ENCODE assay signal across 8 mouse cellular contexts in the genomic region with DNA sequence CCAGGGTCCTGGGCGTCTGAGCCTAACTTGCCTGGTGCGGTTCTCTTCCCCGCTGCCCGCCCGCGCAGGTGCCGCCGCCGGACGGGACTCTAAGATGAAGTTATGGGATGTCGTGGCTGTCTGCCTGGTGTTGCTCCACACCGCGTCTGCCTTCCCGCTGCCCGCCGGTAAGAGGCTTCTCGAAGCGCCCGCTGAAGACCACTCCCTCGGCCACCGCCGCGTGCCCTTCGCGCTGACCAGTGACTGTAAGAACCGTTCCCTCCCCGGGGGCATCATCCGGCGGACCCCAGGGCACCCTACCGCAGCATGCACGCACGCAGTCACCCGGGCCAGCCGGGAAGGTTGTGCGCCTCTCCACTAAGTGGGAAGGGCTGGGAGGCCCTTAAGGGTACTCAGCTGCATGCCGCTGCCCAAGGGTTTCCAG. TPM values are rescaled to one million over a fixed set of nuclear protein-coding genes. Genes with fewer than 3 reads are reported as not detected.
DNase-seq lines count a peak whose midpoint lies in the region; ATAC-seq lines count a peak whose summit lies in the region.

No protein-coding gene starts in this region.

- peaks cover 95% of the 10 kb centered on the region for H3K27me3 ChIP-seq in heart, embryonic 10.5 days (ENCODE audit: insufficient read depth, poor library complexity, severe bottlenecking)
- peaks cover 89% of the 10 kb centered on the region for H3K27me3 ChIP-seq in embryonic facial prominence, embryonic 12.5 days
- H3K27me3 ChIP-seq in limb, embryonic 10.5 days (ENCODE audit: low read depth, poor library complexity, severe bottlenecking): peaks cover 99% of the 10 kb centered on the region
- H3K27me3 ChIP-seq in neural tube, embryonic 11.5 days (ENCODE audit: control insufficient read depth, insufficient read depth, low read length): peaks cover 71% of the 10 kb centered on the region

- no peak for DNase-seq in heart, embryonic 10.5 days (ENCODE audit: low spot score)
- DNase-seq in heart, adult 11 months: no peak
- DNase-seq in limb, embryonic 10.5 days (ENCODE audit: low spot score): peak; percentile 60
- peak; percentile 42 for DNase-seq in neural tube, embryonic 11.5 days (ENCODE audit: low spot score)
- no peak for DNase-seq in gastrocnemius, postnatal 36 days
- DNase-seq in urinary bladder, postnatal 36 days (ENCODE audit: low spot score in 2 of 2): no peak

- no peaks in the 10 kb centered on the region for H3K36me3 ChIP-seq in heart, embryonic 10.5 days
- no peaks in the 10 kb centered on the region for H3K36me3 ChIP-seq in embryonic facial prominence, embryonic 12.5 days
- no peaks in the 10 kb centered on the region for H3K36me3 ChIP-seq in limb, embryonic 10.5 days
- no peaks in the 10 kb centered on the region for H3K36me3 ChIP-seq in neural tube, embryonic 11.5 days (ENCODE audit: control insufficient read depth, insufficient read depth, low read length)

- H3K9me3 ChIP-seq in heart, embryonic 10.5 days: no peaks in the 10 kb centered on the region
- no peaks in the 10 kb centered on the region for H3K9me3 ChIP-seq in embryonic facial prominence, embryonic 12.5 days
- H3K9me3 ChIP-seq in limb, embryonic 10.5 days (replicated peaks): no peaks in the 10 kb centered on the region
- H3K9me3 ChIP-seq in neural tube, embryonic 11.5 days (ENCODE audit: control insufficient read depth, low read length): no peaks in the 10 kb centered on the region

- no peak overlapping the region for H3K27ac ChIP-seq in heart, embryonic 10.5 days
- no peak overlapping the region for H3K27ac ChIP-seq in embryonic facial prominence, embryonic 12.5 days
- no peak overlapping the region for H3K27ac ChIP-seq in limb, embryonic 10.5 days
- H3K27ac ChIP-seq in neural tube, embryonic 11.5 days (ENCODE audit: low read depth, low read length): no peak overlapping the region

- no peak overlapping the region for H3K9ac ChIP-seq in embryonic facial prominence, embryonic 12.5 days
- H3K9ac ChIP-seq in neural tube, embryonic 11.5 days (ENCODE audit: low read length): no peak overlapping the region

- H3K4me3 ChIP-seq in heart, embryonic 10.5 days: peak overlapping the region; percentile 57
- peak overlapping the region; percentile 30 for H3K4me3 ChIP-seq in embryonic facial prominence, embryonic 12.5 days
- H3K4me3 ChIP-seq in limb, embryonic 10.5 days: peak overlapping the region; percentile 65
- H3K4me3 ChIP-seq in neural tube, embryonic 11.5 days (ENCODE audit: low read depth, low read length): peak overlapping the region; percentile 20; the same call in 1 of the 2 replicates

- 1% methylated on average over 29 of the region's 36 CpGs for WGBS in heart, embryonic 10.5 days
- 3% methylated on average over 36 of the region's 36 CpGs for WGBS in embryonic facial prominence, embryonic 12.5 days
- under 1% methylated on average over 36 of the region's 36 CpGs for WGBS in limb, embryonic 10.5 days
- WGBS in neural tube, embryonic 11.5 days: under 1% methylated on average over 27 of the region's 36 CpGs

- H3K4me1 ChIP-seq in heart, embryonic 10.5 days: peaks cover 40% of the 10 kb centered on the region
- H3K4me1 ChIP-seq in embryonic facial prominence, embryonic 12.5 days: peaks cover 25% of the 10 kb centered on the region
- peaks cover 54% of the 10 kb centered on the region for H3K4me1 ChIP-seq in limb, embryonic 10.5 days
- H3K4me1 ChIP-seq in neural tube, embryonic 11.5 days (ENCODE audit: control insufficient read depth, insufficient read depth, low read length): peaks cover 6% of the 10 kb centered on the region; the same call in 1 of the 2 replicates

- intact Hi-C loops in gastrocnemius, postnatal 36 days (cut with DNase I): loop anchor here (10.0 kb wide), 2 partner anchors 219 to 249 kb away; no protein-coding TSS in a partner anchor

- peak overlapping the region; percentile 55 for H3K4me2 ChIP-seq in embryonic facial prominence, embryonic 12.5 days (replicated peaks)
- H3K4me2 ChIP-seq in neural tube, embryonic 11.5 days (ENCODE audit: low read depth): peak overlapping the region; percentile 38

- ATAC-seq in embryonic facial prominence, embryonic 12.5 days (ENCODE audit: insufficient number of reproducible peaks, insufficient read depth, low FRiP score, low TSS enrichment): no peak
- ATAC-seq in neural tube, embryonic 11.5 days (ENCODE audit: insufficient read depth, low FRiP score, low TSS enrichment): no peak
- no peak for ATAC-seq in erythroblast, adult 5-6 weeks (replicated peaks; ENCODE audit: low FRiP score, poor library complexity, severe bottlenecking)

RNA-seq across cellular contexts. Expression of gene Gdnf, which starts 4.9 kb away (rescaled TPM):
- polyA plus RNA-seq in heart, embryonic 10.5 days (2016; fragmentation: Nextera tagmentation; extraction: Ambion mirVana): 0.14 and 0.30 TPM in 2 replicates
- polyA plus RNA-seq in embryonic facial prominence, embryonic 12.5 days (2016; fragmentation: Nextera tagmentation; extraction: Ambion mirVana): 0.56 and 0.82 TPM in 2 replicates
- 1.3 and 1.6 TPM in 2 replicates for polyA plus RNA-seq in limb, embryonic 10.5 days (2016; fragmentation: Nextera tagmentation; extraction: Ambion mirVana)
- polyA plus RNA-seq in neural tube, embryonic 11.5 days (2014; fragmentation: Nextera tagmentation; extraction: Ambion mirVana): 0.19 and 0.28 TPM in 2 replicates
- not detected in 2 replicates for total RNA-seq in erythroblast, adult 5-6 weeks (2015; ENCODE audit: low replicate concordance)
- not detected in 2 replicates for total RNA-seq in erythroblast, adult 5-6 weeks (2017; ENCODE audit: low replicate concordance)
- under 1 TPM; 0.48 to 0.64 TPM for total RNA-seq in gastrocnemius, postnatal 36 days (2021)

Comparison
In these comparisons a context has a peak if more than half of its experiments do, and no peak if none do; other contexts are left out.
1. DNase-seq: peak in limb, embryonic 10.5 days (single experiment) and neural tube, embryonic 11.5 days (single experiment); none in heart, embryonic 10.5 days (single experiment), heart, adult 11 months (single experiment), gastrocnemius, postnatal 36 days (0 of 2) and urinary bladder, postnatal 36 days (0 of 2).
2. Peak in every context shown above with its lines, with median percentiles within 50 percentile points of each other: H3K4me3 ChIP-seq.